Mouse (Mus musculus): ENCODE measurements around the gene E2f1. TPM values are rescaled to one million over a fixed set of nuclear protein-coding genes. Genes with fewer than 3 reads are reported as not detected.

Gene E2f1
- total RNA-seq, 2 experiments from 2014 or later = 5.8 to 5.9 TPM

- DNase-seq (ENCODE audit: extremely low spot score in 1 of 2, low spot score in 1 of 2) = peak; percentile 66 to 78
Measured at GRCm38 (mm10) chr2:154583906-154584872, 14.5 kb upstream of the E2f1 start.

DNA sequence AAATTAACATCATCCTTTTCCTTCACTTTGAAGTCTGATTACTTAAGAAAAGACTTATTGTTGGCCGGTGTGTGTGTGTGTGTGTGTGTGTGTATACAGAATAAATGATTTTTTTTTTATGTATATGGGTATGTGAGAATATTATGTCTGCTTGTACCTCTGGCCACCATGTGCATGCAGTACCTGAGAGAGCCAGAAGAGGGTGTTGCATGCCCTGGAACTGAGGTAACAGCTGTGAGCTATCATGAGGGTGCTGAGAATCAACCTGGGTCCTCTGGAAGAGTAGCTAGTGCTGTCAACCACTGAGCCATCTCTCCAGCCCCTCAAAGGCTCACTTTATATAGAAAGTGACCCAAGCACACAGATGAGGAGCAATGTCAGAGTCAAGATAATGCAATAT, 11.7 kb upstream of the E2f1 start:
- no peak for DNase-seq (ENCODE audit: extremely low spot score in 1 of 2, low spot score in 1 of 2)

DNA sequence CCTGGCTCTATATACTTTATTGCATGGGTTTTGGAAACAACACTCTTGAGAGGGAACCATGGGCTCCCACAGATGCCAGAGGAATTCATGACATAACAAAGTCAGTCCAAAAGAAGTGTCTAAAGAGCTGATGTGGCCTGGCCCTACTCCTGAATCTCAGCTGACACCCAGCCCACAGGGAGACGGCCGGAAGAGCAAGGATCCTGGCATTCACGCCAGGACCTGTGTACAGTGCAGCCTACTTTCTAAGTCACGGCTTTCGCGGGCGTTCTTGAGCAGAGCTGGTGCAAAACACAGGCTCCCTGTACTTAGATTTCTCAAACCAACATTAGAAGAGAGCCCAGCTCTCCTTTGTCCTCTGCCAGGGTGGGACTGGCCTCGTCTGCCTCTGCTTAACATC, 10.9 kb upstream of the E2f1 start:
- no peak for DNase-seq (ENCODE audit: extremely low spot score in 1 of 2, low spot score in 1 of 2)

GRCm38 (mm10) chr2:154577744-154578067, 8.0 kb upstream of the E2f1 start:
- no peak for DNase-seq (ENCODE audit: extremely low spot score in 1 of 2, low spot score in 1 of 2)

DNA sequence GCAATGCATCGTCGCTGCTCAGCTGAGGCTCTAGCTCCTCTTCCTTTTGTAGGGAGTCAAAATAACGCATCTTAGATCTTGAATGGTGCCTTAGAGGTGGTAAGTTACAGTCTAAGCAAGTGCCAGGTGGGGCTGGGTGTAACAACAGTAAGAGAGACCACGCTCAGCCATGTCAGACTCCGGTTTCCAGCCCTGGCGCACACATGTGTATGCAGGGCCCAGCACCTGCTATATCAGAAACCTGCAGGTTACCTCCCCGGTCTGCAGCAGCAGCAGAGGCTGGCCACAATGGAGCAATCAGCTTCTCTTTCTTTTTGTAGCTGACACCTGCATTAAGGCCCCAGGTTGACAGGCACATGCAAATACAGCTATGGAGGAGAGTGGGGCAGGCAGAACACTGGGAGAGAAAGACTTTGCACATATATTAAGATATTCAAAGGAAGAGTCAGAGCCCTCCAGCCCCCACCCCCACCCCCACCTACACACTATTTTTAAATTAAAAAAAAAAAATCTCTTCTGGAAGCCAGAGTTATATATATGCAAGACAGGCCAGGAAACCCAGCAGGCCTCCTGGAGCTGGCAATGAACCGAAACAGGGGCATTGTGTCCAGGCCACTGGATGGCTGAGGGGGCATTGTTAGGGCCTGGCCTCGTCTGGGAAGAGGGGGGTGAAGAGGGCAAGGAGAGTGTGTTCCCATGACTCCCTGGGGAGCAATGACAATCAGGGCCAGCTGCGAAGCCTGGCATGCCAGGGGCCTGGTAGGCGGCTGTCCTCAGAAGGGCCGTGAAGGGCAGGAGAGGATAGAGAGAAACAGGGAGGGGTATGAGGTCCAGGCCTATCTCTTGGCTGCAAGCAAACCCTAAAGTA, 7.4 kb upstream of the E2f1 start:
- no peak for DNase-seq (ENCODE audit: extremely low spot score in 1 of 2, low spot score in 1 of 2)

DNA sequence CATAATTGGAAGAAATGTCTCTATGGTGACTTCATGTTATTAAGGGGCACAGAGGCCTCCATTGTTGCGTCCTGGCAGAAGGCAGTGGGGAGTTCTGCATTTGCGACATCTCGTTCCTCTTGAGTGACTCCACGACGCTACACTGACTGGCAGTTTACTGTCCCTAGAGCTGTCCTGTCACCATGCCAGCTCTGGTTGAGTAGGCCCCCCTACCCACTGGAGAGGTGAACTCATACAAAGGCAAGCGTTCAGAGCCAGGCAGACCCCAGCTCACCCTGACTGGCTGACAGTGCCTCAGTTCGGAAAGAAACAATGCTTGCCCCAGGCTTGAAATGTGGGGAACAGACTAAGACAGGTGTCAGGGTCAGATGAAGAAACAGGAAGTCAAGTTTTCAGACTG, 4.6 kb upstream of the E2f1 start:
- DNase-seq (ENCODE audit: extremely low spot score in 1 of 2, low spot score in 1 of 2) = no peak

DNA sequence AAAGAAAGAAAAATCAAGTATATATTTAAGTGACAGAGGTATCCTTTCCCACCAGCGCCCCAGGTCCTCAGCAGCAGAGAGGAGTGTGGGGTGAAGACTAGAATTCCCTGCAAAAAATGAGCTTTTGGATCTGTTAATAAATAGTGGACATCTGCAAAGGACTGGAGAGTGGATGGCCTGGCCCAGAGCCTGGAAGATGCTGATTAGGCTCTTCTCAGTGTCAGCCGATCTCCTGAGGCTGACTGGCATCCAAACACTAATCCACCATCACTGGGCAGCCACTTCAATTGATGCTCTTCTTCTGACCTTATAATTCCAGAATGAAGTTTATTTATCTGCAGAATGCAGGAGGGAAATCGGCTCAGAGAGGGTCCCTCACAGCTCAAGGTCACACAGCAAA, 3.3 kb upstream of the E2f1 start:
- DNase-seq (ENCODE audit: extremely low spot score in 1 of 2, low spot score in 1 of 2) = no peak

DNA sequence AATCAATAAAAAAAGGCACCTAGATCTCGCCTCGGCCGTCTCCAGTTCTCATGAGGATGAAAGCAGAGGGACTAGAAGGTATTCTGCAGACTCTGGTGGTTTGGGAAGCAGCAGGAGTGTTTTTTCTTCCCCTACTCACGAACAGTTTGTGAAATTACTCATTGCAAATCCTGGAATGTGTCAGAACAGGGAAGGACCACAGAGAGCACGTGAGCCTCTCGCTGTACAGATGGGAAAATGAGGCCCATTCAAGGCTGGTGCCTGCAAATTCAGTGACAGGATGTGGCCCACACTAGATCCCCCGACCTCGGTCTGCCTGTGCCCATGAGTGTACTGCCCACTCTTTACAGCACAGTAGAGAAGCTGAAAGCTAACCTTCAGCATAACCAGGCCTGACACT, 2.3 kb upstream of the E2f1 start:
- DNase-seq (ENCODE audit: extremely low spot score in 1 of 2, low spot score in 1 of 2) = no peak

DNA sequence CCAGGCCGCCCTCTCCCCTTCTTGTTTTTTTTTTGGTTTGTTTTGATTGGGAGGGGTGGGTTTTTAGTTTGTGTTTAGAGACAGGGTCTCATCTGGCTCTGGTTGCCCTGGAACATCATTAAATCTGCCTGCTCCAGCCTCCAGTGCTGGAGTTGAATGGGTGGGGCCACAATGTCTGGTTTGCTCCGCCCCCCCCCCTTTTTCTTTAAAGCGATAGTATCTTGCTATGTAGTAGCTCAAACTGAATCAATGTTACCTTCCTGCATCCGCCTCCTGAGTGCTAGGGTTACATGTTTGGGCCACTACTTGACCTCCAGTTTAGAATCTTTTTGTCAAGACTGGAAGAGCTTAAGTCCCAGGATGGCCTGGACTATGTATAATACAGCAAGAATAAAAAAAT, 1.6 kb upstream of the E2f1 start:
- no peak for DNase-seq (ENCODE audit: extremely low spot score in 1 of 2, low spot score in 1 of 2)

DNA sequence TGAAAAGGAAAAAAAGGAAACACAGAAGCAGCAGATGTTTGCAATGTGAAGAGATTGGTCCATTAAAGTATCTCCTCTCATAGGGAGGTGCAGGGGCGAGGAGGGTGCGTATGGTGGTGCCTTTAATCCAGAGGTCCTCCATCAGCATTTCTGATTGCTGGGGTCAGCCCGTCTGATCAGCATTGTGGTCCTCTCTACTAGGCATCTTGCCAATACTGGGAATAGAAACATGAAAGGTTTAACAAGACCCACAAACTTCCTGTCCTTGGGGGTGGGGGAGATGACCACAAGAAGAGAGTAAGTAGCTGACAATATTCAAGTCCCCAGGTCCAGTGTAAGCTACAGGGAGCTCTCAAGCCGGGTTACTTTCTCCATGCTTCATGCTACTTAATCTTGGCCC, 974 bp upstream of the E2f1 start:
- DNase-seq (ENCODE audit: extremely low spot score in 1 of 2, low spot score in 1 of 2) = no peak

GRCm38 (mm10) chr2:154569071-154569748, 482 bp downstream of the E2f1 start:
- peak in 1 of 2 experiments; percentile 39 for DNase-seq (ENCODE audit: extremely low spot score in 1 of 2, low spot score in 1 of 2)

- DNase-seq (ENCODE audit: extremely low spot score in 1 of 2, low spot score in 1 of 2) = no peak
Measured at GRCm38 (mm10) chr2:154568329-154569070, 1.2 kb downstream of the E2f1 start.

DNA sequence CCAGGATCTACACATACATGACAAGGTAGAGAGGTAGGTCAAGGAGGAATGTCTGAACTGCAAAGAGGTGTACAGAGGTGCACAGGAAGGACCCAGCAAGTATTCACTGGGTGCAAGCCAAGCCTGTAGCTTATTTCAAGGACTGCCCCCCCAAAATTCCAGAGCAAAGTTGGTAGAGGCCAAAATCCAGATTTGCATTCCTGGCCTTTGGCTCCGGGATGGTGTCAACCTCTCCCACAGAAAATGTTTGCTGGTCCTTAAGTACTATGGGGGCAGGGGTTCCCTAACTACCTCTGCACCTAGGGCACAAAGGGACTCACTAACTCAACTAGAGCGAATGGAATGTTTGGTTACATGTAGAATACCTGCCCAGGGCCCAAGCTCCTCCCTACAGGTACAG, 1.9 kb downstream of the E2f1 start:
- no peak for DNase-seq (ENCODE audit: extremely low spot score in 1 of 2, low spot score in 1 of 2)

DNA sequence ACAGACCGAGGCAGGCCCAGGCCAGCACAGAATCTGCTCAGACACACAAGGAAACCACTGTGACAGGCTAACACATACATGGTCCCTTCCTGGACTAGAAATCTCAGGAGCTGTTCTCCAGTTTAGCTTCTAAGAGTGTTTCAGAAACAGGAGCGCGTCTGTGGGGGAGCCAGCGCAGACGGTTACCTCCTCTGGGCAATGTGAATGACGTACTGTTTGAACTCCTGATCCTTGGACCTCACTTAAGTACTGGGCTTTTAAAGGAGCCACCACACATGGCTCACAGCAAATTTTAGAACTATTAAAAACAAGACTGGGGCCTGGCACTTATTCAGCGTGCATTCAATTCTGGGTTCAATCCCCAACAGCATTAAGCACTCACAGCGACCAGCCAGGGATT, 3.1 kb downstream of the E2f1 start:
- DNase-seq (ENCODE audit: extremely low spot score in 1 of 2, low spot score in 1 of 2) = no peak

DNA sequence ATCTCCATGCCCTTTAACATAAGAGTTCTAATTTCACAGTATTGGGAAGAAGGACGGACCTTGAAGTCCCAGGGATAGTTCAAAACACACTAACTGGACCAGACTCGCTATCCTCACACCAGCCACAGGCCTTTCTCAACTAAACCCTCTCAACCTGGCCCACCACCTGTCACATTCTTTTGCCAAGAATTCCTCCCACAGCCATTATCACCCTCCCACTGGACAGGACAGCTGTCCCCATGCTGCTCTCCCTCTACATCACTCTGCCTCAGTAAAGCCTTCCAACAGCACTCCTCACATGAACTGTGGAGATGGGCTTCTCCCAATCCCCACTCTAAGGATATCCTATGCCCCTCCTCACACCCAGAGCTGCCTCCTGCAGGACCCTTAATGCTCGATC, 4.1 kb downstream of the E2f1 start:
- no peak for DNase-seq (ENCODE audit: extremely low spot score in 1 of 2, low spot score in 1 of 2)

- no peak for DNase-seq (ENCODE audit: extremely low spot score in 1 of 2, low spot score in 1 of 2)
Measured at GRCm38 (mm10) chr2:154563612-154564170, 6.0 kb downstream of the E2f1 start.

DNA sequence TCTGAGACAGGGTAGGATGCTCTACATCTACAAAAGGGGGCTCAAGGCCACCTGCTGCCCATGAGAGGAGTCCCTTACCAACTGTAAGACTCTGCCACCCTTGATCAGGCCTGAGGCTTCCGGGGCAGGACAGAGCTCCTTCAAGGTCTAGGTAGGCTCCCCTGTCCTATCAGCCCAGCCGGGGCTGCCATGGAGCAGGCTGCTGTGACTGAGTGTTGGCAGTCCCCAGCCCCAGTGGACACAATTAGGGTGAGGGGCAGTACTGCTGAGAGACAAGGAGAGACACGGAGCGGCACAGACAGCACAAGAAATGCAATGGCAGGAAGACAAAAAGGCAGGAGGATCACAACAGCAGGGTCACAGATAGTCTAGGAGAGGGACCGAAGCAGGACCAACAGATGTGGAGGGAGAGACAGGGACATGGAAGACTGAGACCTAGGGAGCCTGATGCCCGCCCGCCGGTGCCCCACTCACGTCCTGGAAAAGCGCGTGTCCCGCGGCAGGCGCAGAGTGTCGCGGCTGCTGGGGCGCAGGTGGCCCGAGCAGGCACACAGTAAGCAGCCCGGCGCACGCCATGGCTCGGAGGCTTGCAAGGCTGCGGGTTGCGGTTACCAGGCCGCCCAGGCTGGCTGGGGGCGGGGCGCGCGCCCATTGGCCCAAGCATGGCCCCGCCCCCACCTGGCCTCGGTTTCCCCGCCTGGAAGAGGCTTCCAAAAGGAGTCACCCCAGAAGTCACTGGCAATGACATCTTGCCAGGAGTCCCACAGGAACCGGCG, 11.2 kb downstream of the E2f1 start, which contains the start of gene Necab3:
Gene Necab3 (minus strand): TSS at position 627 of the 776 bp plus-strand sequence.
- DNase-seq (ENCODE audit: extremely low spot score in 1 of 2, low spot score in 1 of 2) = peak in 1 of 2 experiments; percentile 56

DNA sequence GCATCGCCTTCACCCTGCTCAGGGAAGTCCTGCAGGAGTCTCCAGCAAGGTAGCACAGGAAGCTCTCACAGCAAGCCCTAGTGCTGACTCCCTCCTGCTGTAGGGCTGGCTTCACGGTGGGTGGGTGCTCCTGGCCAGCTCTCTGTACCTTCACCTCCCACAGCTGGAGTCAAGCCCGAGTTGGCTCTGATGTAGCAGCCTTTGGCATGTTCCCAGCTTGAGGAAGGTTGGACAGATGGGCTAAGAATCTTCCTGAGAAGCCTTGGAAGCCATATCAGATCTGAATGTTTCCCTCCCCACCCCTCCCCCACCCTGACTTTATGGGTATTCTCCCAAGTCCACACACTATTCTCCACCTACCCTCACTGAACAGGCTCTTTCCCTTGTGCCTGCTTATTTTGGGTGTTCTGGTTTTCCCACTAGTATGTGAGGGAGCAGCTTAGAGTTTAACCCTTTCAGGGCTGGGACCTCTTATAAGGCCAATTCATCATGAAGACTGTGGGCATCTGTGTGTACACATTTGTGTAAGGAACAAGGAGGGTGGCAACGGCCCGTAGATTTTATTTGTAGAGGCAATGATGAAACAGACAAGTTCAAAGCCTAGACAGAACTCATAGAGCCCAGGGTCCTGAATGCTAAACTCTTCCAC, 12.4 kb downstream of the E2f1 start:
- no peak for DNase-seq (ENCODE audit: extremely low spot score in 1 of 2, low spot score in 1 of 2)

- no peak for DNase-seq (ENCODE audit: extremely low spot score in 1 of 2, low spot score in 1 of 2)
Measured at GRCm38 (mm10) chr2:154555235-154555634, 14.5 kb downstream of the E2f1 start.

Data from layer of hippocampus, postnatal 25 days (tissue).